Mouse (Mus musculus) Muller cell, postnatal 12 days (primary cell): ENCODE results near the gene Hip1.

ENCODE experiments used
- DNase-seq: peaks from one replicate; pipeline ENCODE4 v3.0.0-alpha.2; 2015; ENCODE audit errors: inconsistent ontology term

Gene Hip1

DNA sequence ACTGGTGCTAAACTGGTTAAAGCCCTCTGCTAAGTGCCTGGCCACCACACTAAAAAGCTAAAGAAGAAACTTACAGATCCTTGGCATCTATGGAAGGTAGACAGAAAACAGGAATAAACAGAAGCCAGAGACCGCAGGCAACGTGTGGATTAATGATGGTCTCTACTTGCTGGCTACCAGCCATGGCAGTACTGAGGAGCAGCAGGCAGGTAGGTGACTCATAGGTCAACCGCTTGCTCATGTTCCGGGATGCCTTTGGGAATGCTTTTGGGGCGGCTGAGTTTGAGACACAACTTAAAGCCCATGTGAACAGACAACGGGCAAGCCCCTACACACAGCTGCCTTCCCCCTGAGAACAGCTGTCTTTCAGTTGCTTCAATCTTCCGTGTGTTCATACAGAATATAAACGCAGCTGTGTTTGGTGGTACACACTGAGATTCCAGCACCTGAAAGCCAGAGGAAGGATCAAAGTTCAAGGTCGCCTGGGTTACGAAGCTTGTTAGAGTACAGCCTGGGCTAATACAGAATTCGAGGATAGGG is 13.5 kb downstream of the Hip1 start:
- DNase-seq = no peak

DNA sequence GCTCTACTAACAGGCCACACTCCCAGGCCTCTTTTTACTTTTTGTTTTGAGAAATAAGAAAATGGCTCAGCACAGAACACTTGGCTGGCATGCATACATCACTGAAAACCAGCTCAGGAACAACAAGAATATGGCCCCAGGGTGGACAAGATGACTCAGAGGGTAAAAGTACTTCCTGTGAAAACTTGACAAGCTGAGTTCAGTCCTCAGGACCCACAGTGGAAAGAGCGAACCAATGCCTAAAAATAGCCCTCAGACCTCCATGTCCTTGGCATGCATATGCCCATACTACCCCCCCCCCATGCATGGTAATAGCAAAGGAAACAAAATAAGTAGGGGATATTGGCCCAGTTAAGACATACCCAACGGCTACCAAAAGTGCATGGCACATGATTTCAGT is 15.0 kb downstream of the Hip1 start:
- no peak for DNase-seq

DNA sequence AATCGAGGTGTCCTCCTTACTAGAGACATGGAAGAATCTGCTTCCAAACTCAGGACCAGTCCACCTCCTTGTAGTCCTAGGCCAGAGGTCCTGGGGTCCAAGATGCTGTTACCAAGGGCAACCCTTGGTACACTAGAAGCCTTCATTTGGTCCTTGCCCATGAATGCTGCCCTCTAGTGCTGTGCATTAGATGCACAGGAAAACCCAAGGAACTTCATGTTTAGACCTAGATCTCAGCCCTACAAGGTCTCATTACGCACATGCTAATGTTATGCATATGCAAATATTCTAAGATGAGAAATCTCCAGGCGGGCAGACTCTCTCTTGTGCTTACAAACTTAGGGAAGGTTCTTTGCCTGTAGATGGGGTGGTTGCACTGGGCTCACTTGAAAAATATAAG is 15.6 kb downstream of the Hip1 start:
- DNase-seq = no peak

DNA sequence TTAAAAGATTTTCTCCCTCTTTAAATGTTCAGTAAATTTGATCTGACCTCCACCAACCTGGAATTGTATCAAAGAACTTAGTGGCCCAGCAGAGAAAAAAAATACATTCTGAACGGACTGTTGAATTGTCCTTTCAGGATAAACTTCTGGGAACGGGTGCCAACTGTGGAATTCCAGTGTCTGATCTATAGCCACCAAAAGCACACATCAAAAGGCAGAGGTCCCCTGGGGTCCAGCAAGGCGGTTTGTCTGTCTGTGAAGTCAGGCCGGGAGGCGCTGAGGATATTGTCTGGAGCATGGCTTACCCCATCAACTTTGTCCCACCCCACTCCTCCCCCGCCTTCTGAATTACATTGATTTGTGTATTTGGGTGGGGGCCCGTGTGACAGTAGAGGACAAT is 16.9 kb downstream of the Hip1 start:
- DNase-seq = no peak

DNA sequence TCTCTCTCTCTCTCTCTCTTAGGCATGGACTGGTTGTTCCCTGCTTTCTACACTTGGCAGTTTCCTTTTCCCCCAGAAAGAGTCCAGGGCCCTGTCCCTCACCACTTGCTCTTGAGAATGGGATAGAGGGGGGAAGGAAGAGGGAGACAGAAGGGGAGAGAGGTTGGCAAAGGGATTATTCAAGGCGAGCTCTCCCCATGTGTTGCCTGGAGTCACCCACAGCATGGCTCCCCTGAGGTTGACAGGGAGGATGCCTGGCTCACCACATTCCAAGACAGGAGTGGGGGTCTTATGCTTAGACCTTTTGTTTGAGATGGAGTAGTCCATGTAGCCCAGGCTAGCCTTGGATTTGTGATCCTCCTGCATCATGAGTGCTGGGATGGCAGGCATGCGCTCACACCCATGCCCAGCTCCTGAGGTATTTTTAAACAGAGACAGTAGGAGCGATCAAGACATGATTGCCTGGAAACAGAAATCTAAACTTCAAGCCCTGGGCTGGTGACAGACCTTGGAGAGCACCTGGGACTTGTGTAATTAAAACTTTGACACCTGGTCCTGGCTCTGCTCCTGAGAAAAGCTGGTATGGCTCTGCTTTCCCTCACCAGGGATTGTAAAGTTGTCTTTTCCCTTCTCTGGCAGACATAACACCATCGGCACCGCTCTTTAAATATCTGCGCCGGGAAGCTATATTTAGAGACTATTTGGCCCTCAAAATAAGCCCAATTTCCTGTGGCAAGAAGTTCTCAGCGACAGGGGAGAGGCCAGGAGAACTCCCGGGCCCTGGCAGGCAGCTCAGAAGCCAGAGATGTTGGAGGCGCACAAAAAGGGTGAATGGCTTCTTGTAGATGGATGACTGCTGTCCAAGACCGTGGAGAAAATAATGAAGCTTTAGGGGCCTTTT is 20.0 kb downstream of the Hip1 start:
- no peak for DNase-seq

DNA sequence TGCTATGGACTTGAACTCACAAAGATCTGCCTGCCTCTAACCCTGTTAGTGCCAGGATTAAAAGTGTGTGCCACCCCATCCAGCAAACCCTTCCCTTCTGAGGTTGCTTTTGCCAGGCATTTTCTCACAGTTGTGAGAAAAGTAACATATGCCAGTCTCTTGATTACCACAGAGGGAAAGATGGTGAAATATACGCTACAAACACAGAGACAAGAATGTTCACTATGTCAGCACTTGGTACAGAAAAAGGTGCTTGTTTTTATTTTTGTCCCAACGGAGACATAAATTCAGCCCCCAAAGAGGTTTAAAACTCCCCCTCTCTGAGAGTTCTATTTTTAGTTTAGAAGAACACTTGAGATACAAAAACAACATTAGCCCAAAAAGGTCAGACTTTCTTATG is 20.8 kb downstream of the Hip1 start:
- no peak for DNase-seq

DNA sequence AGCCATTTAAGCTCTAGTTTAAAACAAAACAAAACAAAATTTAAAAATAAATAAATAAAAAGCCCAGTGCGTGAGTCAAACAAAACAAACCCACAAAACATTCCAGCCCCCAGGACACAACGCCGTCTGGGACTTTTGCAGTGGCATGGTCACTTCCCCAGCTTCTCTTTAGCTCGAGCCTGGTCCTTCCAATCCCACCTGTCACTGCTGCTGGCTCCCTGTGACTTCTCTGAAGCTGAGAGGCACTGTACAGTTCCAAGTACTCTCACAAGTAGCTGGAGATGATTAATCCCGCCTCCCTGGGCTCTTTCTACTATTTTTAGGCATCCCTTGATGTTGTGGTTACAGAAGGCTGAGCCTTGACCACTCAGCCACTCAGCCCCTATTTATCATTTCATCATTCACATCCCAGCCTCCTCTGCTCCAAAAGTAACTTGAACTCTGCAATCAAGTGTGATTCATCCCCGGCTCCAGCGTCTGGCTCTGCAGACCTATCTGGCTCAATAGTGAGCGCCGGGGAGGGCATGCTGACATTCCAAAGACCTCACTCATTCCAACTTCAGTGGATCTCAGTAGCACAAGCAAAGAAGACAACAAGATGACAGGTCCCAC is 22.7 kb downstream of the Hip1 start:
- peak; percentile 89 for DNase-seq

DNA sequence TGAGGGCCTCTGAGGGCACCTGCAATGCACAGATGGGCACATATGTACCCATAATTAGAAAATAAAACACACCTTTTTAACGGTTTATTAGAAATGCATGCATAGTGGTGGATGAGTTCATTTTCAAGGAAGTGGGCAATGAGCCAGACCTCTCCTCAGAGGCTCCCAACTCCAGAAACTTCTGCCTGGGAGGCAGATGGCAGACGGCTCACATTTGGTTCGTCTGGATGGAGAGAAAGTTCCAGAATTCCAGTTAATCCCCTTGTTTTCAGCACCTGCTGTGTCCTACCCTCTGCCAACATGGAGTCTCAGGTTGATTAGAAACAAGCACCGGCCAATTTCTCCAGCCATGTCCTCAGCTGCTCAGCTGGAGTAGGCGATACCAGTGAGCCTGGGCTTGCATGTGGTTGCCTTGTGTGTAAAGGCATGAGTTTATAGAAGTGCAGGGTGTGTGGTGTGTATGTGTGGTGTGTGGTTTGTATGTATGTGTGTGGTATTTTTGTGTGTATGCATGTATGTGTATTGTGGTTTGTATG is 27.5 kb downstream of the Hip1 start:
- DNase-seq = no peak

DNA sequence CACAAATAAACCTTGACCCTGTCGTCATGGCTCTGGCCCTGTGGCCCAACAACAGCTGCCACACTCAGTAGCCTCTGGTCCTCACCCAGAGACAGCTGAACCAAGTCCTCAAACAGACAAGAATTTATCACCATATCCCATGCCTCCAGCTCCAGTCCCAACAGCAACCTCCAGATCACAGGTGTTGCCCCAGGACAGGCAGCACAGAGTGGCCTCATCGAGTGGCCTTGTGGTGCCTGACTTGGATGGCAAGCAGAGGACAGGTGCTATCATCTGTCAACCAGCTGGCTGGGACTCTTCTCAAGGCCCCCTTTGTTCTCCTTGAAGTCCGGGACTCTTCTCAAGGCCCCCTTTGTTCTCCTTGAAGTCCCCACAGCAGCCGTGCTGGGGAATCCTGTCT is 31.8 kb downstream of the Hip1 start:
- DNase-seq = no peak

DNA sequence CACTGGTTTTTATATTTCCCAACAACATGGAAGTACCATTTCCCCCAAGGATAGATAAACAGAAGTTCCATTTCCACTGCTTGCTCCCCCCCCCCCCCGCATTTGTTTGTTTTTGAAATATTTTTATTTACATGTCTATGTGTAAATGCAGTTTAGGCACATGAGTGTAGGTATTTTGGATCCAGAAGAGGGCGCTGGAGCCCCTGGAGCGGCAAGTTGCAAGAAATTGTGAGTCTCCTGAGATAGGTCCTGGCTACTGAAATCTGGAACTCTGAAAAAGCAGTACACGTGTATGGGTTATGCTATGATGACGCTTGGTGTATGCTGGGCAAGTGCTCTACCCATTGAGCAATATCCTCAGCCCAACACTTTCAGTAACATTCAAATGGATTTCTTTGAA is 33.8 kb downstream of the Hip1 start:
- DNase-seq = no peak

DNA sequence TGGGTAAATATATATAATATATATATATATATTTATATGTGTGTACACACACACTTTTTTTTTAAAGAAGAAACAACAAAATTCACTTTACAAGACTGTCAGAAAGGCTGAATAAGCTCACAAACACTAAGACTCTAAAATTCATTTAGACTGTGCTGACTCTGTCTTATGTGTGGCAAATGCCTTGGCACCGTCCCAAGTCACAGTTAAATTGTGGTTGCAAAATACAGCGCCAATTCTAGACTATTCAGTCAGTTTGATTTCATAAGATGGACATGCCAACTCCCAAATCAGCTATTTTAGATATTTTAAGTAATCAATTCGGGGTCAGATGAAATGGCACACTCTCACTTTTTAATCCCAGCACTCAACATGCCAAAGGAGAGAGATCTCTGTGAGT is 36.6 kb downstream of the Hip1 start:
- DNase-seq = peak; percentile 53

DNA sequence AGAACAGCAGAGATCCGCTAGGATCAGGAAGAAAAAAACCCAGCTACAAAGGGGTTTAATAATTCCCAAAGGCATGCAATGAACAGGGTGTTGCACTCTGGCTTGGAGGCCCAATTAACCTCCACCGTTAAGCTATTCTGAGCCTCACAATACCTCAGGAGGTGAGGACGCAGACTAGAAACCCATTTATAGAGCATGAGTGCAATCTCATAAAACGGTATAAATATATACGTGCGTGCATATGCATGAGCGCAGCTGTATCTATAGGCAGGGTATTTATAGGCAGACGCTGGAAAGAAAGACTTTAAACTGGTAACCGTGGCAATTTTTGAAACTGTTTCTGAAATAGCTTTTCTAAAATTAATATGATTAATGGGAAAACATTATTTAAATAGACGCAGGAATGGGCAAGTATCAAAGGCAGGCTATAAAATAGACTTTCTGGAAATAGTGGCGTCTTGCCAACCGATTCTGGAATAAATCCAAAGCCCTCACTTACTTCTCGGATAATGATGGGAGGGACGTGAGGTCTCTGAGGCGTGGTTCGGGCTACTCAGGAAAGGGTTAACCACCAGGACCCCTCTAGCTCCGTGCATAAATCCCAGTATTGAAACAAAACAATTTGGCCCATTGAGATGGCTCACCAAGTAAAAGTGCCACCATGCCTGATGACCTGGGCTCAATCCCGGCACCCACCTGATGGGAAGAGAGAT is 37.2 kb downstream of the Hip1 start:
- DNase-seq = no peak

DNA sequence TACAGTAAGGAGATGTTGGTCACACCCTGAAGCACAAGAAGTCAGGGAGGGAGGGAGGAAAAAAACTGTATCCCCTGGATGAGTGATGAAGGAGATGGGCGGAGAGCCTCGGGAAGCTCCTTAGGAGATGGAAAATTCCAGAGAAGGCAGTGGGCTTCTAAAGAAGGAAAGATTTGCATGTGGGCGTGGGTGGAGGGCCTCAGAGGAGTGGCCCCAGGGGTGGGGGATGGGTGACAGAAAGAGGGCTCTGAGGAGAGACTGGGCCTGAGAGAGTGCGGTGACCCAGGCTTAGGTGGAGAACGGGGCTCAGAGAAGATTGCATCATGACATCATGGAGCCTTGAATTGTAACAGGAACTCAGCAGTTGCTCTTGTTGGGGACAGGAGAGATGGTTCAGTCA is 39.5 kb downstream of the Hip1 start:
- DNase-seq = no peak

DNA sequence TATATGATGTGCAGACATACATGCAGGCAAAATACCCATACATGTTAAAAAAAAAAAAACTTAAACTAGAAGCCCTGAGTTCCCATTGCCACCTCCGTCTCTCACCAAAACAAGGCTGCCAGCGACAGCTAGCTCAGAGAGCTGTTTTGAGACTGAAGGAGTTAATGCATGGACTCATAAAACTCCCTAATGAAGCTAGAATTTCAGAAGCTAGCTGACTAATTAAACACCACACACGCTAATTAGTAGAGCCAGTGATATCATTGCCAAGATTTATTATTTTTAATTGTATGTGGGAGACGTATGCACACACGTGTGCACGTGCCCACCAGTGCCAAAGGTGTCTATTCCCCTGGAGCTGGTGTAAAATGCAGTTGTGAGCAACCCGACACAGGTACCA is 42.0 kb downstream of the Hip1 start:
- DNase-seq = no peak

DNA sequence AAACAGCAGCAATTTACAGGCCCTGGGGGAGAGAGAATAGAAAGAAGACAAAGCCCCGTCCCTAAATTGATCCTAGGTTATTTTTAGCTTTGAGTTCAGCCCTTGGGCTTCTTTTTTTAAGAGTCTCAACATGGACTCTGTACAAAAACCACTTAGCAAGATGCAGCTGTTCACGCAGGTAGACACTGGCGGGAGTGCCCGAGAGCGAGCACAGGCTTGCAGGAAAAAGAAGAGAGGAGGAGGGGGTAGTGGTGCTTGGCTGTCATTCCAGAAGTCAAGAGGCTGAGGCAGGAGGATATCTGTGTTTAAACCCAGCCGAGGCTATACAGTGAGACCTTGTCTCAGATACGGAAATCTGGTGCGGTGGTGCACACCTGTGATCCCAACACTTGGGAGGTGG is 42.9 kb downstream of the Hip1 start:
- no peak for DNase-seq

DNA sequence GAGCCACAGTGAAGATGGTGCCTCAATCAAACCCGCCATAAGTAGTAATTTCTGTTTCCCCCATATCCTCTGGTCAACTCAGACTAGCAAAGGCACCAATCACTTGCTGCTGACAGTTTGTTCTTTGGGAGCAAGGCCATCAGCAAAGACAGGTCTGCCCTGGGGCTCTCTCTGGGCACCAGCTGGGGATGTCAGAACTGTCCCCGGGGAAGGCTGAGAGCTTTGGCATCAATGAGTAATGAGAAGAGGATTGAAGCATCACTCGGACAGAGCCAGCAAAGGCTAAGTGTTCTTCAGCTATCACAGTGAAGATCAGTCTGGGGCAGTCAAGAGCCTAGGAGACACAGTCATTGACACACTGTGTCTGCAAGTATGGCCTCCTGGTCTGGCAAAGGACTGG is 46.0 kb downstream of the Hip1 start:
- no peak for DNase-seq

DNA sequence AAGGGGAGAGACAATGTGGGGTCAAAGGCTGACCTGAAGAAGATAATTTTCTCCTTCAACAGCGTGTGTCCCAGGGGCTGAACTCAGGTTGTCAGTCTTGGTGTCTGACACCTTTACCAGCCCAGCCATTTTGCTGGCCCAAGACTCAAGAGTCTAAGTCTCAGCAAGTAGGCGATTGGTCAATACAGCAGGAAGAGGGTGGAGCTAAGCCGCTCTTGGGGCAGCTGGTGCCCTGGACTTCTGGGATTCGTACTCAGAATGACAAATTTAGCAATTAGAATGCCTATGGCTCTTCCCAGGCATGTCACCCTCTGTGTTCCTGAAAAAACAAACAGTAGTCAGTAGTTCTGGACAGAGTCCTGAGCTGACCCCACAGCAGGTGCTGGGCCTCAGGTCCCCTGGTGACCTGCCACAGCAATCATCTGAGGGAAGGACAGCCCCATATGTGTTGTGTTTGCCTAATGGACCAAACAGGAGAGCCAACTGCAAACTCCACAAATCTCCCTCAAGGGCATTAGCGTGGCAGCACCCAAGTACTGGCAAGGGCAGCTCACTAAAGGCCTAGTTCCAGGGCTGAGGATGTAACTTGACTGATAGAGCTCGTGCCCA is 47.5 kb downstream of the Hip1 start:
- DNase-seq = peak; percentile 87

DNA sequence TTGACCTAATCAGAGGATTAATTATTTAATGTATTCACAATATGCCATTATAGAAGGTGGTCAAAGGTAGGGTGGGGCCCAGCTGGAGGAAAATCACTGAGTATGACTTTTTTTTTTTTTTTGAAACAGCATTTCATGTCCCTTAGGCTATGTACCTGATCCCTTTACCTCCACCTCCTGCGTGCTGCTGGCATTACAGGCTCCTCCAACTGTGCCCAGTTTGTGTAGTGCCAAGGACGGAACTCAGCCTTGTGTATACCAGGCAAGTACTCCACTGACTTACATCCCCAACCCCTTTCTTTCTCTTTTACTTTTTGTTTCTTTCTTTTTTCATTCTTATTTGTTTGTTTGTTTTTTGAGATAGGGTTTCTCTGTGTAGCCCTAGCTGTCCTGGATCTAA is 48.4 kb downstream of the Hip1 start:
- no peak for DNase-seq

DNA sequence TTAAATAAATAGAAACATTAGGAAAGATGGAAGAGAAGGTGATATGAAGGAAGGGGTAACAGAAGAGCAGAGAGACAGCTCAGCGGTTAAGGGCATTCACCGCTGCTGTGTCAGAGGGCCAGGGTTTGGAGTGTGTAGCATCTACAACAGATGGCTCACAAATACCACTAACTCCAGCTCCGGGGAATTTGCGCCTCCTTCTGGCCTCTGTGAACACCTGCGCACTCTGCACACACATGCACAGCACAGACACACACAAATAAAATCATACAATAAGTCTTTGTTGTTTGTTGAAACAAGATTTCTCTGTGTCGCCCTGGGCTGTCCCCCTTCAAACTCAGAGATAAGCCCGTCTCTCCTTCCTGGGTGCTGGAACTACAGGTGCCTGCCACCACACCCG is 49.4 kb downstream of the Hip1 start:
- no peak for DNase-seq

DNA sequence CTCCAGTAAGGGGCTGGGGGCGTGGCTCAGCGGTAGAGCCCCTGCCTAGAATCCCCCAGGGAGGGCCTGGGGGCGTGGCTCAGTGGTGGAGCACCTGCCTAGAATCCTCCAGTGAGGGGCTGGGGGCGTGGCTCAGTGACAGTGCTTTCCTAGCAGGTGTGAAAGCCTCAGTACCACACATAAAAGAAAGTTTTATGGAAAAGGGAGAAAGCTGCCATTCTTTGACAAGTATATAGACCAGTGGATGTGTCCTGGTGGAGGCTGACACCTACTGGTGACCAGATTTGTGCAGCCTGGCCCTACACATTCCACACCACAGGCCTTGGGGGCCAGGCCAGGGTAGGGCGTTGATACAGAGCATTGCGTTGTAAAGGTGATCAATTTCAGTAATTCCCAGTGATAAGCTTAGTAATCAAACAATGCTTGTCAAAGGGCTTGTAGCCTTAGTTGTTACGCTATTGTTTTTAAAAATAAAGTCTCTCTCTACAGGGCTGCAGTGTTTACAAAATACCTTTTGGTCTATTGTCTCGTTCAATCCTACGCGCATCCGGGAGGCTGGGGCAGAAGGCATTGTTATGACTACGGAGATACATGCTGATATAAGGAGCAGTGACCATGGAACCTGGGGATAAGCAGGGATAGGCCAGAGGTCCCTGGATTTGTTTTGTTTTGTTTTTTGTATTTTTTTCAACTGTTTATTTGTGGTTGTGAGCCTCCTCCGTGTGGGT is 50.6 kb downstream of the Hip1 start:
- DNase-seq = peak; percentile 34

DNA sequence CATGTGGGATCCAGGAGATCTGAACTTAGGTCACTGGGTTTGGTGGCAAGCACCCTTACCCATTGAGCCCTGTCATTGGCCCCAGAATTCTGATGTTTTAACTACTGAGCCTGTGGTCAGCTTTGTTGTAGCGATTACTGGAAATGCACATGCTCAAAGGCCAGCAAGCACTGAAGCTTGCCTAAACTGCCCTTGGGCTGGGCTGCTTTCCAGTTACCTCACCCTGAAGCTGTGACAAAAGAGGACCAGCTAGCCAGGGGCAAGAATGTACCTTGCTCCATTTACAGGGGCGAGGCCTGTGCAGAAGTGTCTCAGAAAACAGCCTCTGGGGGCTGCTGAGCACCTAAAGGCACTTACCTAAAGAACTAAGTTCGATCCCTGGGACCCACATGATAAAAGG is 51.8 kb downstream of the Hip1 start:
- DNase-seq = peak; percentile 86
